Mouse (Mus musculus) heart, postnatal 0 days (tissue): ENCODE data around the gene Nup210. TPM values are rescaled to one million over a fixed set of nuclear protein-coding genes. Genes with fewer than 3 reads are reported as not detected.

ENCODE experiments used
- ATAC-seq: fragments of 200-750 bp; cut with Nextera tagmentation; 2 replicates; pipeline ENCODE4 v1.8.0; 2017; ENCODE audit warnings: low read depth, moderate number of reproducible peaks, moderate library complexity; ENCODE audit not compliant: insufficient read depth
- DNase-seq: peaks from one replicate; pipeline ENCODE4 v3.0.0-alpha.2; 2016; ENCODE audit warnings: low spot score
- H3K27ac ChIP-seq: fragments of 300-500 bp; sonication (generic); 2 replicates; pipeline ENCODE4 v1.5.1; 2014; ENCODE audit warnings: low read depth, mild to moderate bottlenecking
- H3K27me3 ChIP-seq: fragments of 300-500 bp; sonication (generic); 2 replicates; pipeline ENCODE4 v1.6.1; 2014; ENCODE audit warnings: low read length, mixed read lengths; ENCODE audit not compliant: control insufficient read depth, insufficient read depth
- H3K36me3 ChIP-seq: fragments of 300-500 bp; sonication (generic); replicated peaks from 2 replicates; pipeline ENCODE4 v1.6.1; 2014; ENCODE audit warnings: low read length, mixed read lengths; ENCODE audit not compliant: control insufficient read depth, insufficient read depth
- H3K4me1 ChIP-seq: fragments of 300-500 bp; sonication (generic); 2 replicates; pipeline ENCODE4 v1.6.1; 2014; ENCODE audit warnings: antibody characterized with exemption; ENCODE audit not compliant: control insufficient read depth, insufficient read depth
- H3K4me2 ChIP-seq: fragments of 300-500 bp; sonication (generic); 2 replicates; pipeline ENCODE4 v1.6.1; 2014; ENCODE audit warnings: low read depth, mild to moderate bottlenecking, low read length, moderate library complexity
- H3K4me3 ChIP-seq: fragments of 300-500 bp; sonication (generic); 2 replicates; pipeline ENCODE4 v1.5.1; 2014; ENCODE audit warnings: low read depth, low read length
- H3K9ac ChIP-seq: fragments of 300-500 bp; sonication (generic); replicated peaks from 2 replicates; pipeline ENCODE4 v1.6.1; 2014; ENCODE audit warnings: low read depth, low read length, mixed read lengths
- H3K9me3 ChIP-seq: fragments of 300-500 bp; sonication (generic); replicated peaks from 2 replicates; pipeline ENCODE4 v1.6.1; 2016; ENCODE audit warnings: low read length; ENCODE audit not compliant: control insufficient read depth
- CTCF ChIP-seq: IDR thresholded peaks from 2 replicates; pipeline ENCODE4 v1.5.1; 2016; ENCODE audit warnings: antibody characterized with exemption, control low read depth, low read depth
- EP300 ChIP-seq: IDR thresholded peaks from 2 replicates; pipeline ENCODE4 v1.6.1; 2016; ENCODE audit warnings: antibody characterized with exemption, low read depth
- WGBS: fragments of 180-500 bp; shearing (Covaris S2); extraction: QIAGEN DNeasy Blood & Tissue Kit; methylation state at CpG from one replicate; pipeline ENCODE4 v1.1.7; 2014; 5-methylcytosine and 5-hydroxymethylcytosine counted together
- polyA plus RNA-seq: library from polyadenylated mRNA; unstranded; fragments of >200 nt; fragmentation: Nextera tagmentation; extraction: Ambion mirVana; gene quantifications from 2 replicates; pipeline ENCODE4 v1.2.1, GENCODE M21; 2015
- total RNA-seq: library from RNA; depleted of rRNA; stranded (reverse); fragments of >200 nt; gene quantifications from 2 replicates; pipeline ENCODE4 v1.2.3, GENCODE M21; 2014; ENCODE audit warnings: low replicate concordance

Gene Nup210
- total and polyA plus RNA-seq, 2 experiments from 2014 or later = 1.6 to 13.4 TPM

DNA sequence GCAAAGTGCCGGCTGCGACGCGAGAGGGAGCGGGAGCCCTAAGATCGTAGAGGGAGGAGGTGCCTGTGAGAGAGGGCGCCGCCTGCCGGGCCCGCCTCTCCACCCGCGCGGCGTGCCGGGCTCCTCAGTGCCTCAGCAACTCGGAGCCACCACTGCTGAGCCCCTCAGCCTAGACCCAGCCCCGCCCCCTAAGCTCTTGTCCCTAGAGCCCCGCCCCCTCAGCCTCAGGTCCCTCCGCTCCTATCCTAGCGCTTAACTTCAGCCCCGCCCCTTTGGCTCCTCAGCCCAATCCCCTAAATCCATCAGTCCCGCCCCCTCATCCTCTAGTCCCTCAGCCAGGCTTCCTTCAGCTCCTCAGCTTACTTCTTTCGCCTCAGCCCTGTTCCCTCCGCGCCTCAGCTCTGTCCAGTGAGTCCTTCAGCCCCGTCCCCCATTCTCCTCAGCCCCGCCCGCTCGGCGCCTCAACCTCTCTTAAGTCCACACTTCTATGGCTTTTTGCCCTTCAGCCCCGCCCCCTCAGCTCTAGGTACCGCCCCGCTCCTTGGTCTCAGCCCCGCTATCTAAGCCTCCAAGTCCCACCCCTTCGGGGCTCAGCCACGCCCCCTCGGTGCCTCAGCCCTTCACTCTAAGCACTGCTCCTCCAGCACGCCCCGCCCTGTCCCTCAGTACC is 127.8 kb downstream of the Nup210 start, which contains the start of gene Iqsec1:
TSS of gene Iqsec1 (minus strand) at position 38 of the 670 bp plus-strand sequence.
- 0 out of 2 replicates have a peak, but pooled peaks cover 3% of the 10 kb centered on the region for H3K9me3 ChIP-seq
- peaks cover 24% of the 10 kb centered on the region for H3K4me1 ChIP-seq
- 0 out of 2 replicates have a peak, but pooled peaks cover 6% of the 10 kb centered on the region for H3K27me3 ChIP-seq
- peak; percentile 91 for DNase-seq
- 4% methylated on average over 27 of the region's 39 CpGs for WGBS
- peak within 1 kb of the TSS; percentile 61 for H3K9ac ChIP-seq
- ATAC-seq = peak; percentile 85
- H3K36me3 ChIP-seq = no peaks in the 10 kb centered on the region
- no peak within 1 kb of the TSS for H3K27ac ChIP-seq
- peak within 1 kb of the TSS; percentile 93 for H3K4me2 ChIP-seq
- TF ChIP-seq CTCF = peak; percentile 42
- TF ChIP-seq EP300 = no peak
- peak within 1 kb of the TSS; percentile 69 for H3K4me3 ChIP-seq

DNA sequence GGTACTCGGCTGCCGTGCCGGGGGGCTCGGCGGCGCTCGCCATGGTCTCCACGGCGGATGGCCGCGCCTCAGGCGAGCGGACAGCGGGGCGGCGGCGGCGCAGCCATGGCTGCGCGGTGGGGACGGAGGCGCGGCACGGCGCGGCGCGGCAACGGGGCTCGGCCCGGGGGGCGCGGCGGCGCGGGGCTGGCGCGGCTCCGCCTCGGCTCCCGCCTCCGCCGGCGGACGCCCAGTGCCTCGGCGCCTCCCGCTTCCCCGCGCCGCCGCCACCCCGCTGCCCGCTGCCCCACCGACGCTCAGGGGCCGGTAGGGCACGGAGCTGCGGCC is 128.4 kb downstream of the Nup210 start:
- no peak for TF ChIP-seq CTCF
- no peak for TF ChIP-seq EP300
- Histone ChIP-seq H3K36me3 (no peaks in the 10 kb centered on the region), H3K9ac (peak overlapping the region; percentile 61), H3K4me2 (peak overlapping the region; percentile 93), H3K27me3 (0 out of 2 replicates have a peak, but pooled peaks cover 6% of the 10 kb centered on the region), H3K27ac (no peak overlapping the region), H3K4me3 (peak overlapping the region; percentile 69), H3K9me3 (0 out of 2 replicates have a peak, but pooled peaks cover 3% of the 10 kb centered on the region), H3K4me1 (peaks cover 28% of the 10 kb centered on the region)
- WGBS = 0% methylated on average over 25 of the region's 59 CpGs
- DNase-seq (no peak), ATAC-seq (peak; percentile 6; the same call in 1 of the 2 replicates)

DNA sequence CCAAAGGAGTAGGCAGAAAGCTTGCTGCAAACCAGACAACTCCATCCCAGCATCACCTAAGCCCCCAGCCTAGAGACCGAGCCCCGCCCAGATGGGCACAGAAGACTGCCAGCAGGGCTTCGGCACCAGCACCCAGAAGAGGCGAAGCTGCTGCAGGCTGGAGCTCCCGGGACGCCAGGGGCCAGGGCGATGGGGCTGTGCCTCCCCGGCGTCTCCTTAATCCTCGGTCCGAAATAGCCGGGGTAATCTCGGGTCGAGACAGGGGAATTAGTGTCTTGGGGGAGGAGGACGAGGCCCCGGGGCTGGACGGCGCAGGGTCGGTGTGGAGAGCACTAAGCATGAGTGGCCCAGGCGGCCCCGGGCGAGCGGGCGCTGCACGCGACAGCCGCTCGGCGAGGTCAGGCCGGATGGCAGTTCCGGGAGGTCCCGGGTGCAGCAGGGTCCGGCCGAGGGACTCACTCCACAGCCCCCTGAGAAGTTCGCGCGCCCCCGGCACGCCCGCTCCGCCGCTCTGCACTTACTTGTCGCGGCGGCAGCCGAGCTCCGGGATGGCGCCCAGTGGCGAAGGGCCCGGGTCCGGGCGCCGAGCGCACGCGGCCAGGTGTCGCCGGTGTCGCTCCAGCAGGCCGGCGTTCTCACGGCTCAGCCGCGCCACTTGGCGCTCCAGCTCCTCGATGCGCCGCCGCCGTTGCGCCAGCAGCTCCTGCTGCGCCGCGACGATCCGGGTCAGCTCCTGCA is 128.9 kb downstream of the Nup210 start:
- H3K4me3 ChIP-seq = peak overlapping the region; percentile 69
- WGBS = under 1% methylated on average over 48 of the region's 76 CpGs
- ATAC-seq = peak; percentile 15

DNA sequence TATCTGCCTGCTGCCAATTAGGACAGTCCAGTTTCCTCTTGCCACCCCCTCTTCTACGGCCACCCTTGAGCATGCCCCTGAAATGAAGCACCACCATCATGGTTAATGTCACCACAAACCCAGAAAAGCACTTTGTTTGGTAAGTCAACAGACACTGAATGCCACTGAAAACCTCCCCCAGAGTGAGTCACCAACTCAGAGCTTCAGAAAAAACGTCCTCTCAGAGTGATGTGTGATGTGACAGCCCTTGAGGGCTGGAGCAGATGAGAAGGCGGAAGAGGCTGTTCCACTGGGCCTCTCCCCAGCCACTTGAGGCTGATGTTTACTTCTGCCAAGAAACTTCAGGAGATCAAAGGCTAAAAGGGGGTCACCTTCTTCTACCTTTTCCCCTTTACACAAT is 132.5 kb downstream of the Nup210 start:
- peak overlapping the region; percentile 58 for H3K27ac ChIP-seq
- H3K9ac ChIP-seq = no peak overlapping the region
- H3K4me3 ChIP-seq = no peak overlapping the region
- DNase-seq (peak; percentile 30), ATAC-seq (no peak)
- TF ChIP-seq EP300 (no peak), CTCF (no peak)
- H3K9me3 ChIP-seq = no peaks in the 10 kb centered on the region
- H3K4me1 ChIP-seq = peaks cover 36% of the 10 kb centered on the region
- no peaks in the 10 kb centered on the region for H3K36me3 ChIP-seq
- 25% methylated on average over 3 of the region's 3 CpGs for WGBS
- H3K4me2 ChIP-seq = no peak overlapping the region
- 0 out of 2 replicates have a peak, but pooled peaks cover 6% of the 10 kb centered on the region for H3K27me3 ChIP-seq

More for the DNA sequence above, 128.9 kb downstream of the Nup210 start:
- Histone ChIP-seq H3K27ac (no peak overlapping the region), H3K9ac (peak overlapping the region; percentile 61), H3K36me3 (no peaks in the 10 kb centered on the region), H3K9me3 (0 out of 2 replicates have a peak, but pooled peaks cover 3% of the 10 kb centered on the region), H3K4me1 (peaks cover 33% of the 10 kb centered on the region), H3K4me2 (peak overlapping the region; percentile 93), H3K27me3 (0 out of 2 replicates have a peak, but pooled peaks cover 6% of the 10 kb centered on the region)
- DNase-seq = no peak
- no peak for TF ChIP-seq EP300
- TF ChIP-seq CTCF = no peak

DNA sequence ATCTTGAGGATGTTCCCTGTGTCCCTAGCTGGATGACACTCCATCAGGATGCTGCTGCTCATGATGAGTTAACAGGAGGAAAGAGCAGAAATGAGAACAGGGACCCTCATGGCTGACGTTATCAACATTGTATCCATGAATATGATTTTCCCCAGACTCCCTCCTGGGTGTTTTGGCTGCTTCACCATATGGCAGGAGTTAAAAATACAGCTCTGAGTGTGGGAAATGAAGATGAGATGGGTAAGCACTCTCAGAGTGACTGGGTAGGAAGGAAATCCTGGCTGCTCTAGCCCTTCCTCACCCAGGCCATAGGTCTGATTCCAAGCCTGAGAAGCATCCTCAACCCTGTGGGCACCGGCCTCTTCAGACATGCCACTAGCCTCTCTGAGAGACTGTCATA is 142.3 kb downstream of the Nup210 start:
- DNase-seq (no peak), ATAC-seq (no peak)
- Histone ChIP-seq H3K27ac (no peak overlapping the region), H3K4me3 (no peak overlapping the region), H3K4me1 (peaks cover 8% of the 10 kb centered on the region), H3K4me2 (no peak overlapping the region), H3K27me3 (no peaks in the 10 kb centered on the region), H3K36me3 (no peaks in the 10 kb centered on the region), H3K9me3 (no peaks in the 10 kb centered on the region), H3K9ac (no peak overlapping the region)
- WGBS = 41% methylated on average over 2 of the region's 2 CpGs
- no peak for TF ChIP-seq EP300
- TF ChIP-seq CTCF = no peak
